Mouse (Mus musculus): Measurements from ENCODE around the gene Acsf3. TPM values are rescaled to one million over a fixed set of nuclear protein-coding genes. Genes with fewer than 3 reads are reported as not detected.

Gene Acsf3
- 5.0 TPM in 2 replicates for polyA plus RNA-seq (2011; ENCODE audit: insufficient read depth, insufficient read length, low replicate concordance, missing spikeins)

DNA sequence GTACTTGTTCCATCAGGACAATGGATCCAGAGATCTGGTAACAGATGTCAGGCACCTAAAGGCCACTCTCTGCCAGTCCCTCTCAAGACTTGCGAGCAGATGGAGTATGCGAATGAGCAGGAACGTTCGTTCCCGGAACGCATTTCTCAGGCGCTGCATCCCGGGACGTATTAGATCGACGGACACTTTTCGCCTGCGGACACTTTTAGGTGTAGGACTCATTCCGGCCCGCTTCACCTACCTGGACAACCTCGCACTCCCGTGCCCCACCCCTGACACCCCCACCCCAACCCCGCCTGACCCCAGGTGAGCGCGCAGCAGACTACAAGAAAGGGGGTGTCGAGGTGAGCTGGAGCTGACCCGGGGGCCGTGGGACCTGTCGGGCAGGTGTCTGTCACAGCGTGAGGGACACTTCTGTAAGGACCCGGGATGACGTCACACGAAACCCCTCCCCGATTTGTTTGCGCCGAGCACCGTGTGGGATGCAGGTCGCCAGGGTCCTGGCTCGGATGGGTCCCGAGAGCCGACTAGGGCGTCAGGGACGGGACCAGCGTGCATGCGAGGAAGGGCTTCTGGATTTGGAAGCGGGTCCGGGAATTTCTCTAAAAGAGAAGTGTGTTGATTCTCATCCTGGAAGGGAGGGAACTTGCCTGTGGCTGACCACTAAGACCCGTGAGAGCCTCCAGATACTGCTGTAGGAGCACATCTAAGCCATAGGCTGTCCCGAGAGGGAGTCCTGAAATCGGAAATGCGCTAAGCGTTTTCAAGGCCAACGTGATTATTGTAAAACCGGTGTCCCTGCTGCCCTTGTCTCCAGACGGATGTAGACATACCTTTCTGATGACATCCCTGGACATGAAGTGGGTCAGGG, at the start of gene Acsf3:
Gene Acsf3, plus strand, starts transcription at position 202 of the 871 bp plus-strand sequence.
- H3K4me1 ChIP-seq (ENCODE audit: control insufficient read depth, insufficient read depth, low read length): no peaks in the 10 kb centered on the region; the same call in 1 of the 2 replicates
- peak within 1 kb of the TSS; percentile 79 for H3K4me3 ChIP-seq (replicated peaks; ENCODE audit: control insufficient read depth, low read depth, low read length)
- no peak for TF ChIP-seq CTCF (IDR thresholded peaks at IDR 0.05; ENCODE audit: control insufficient read depth, insufficient read depth, low read length)
- TF ChIP-seq POLR2A (IDR thresholded peaks at IDR 0.05; ENCODE audit: borderline replicate concordance, control insufficient read depth, low read depth, low read length): no peak
- no peak within 1 kb of the TSS for H3K27ac ChIP-seq (ENCODE audit: control insufficient read depth, insufficient read depth, low read depth, low read length, poor library complexity)
- 2% methylated on average over 50 of the region's 50 CpGs for WGBS

DNA sequence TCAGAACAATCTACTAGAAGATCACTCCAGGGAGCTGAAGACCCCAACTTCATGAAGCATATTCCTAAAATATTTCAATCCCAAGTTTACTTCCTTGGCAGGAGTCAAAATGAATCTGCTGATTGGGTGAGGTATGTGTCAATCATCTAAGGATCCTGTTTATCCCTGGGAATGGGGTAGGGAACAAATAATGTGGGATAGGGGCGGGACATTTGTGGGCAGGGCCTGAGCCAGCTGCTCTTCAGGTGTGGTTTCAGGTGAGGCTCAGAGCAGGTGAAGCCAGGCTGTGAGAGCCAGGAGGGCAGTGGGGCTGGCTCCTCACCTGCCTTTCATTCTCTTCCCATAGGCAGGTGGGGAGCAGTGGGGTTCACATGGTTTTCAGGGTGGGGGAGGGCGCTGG, 48.5 kb upstream of the Acsf3 start:
- 86% methylated on average over 2 of the region's 2 CpGs for WGBS
- no peak for TF ChIP-seq POLR2A (IDR thresholded peaks at IDR 0.05; ENCODE audit: borderline replicate concordance, control insufficient read depth, low read depth, low read length)
- TF ChIP-seq CTCF (IDR thresholded peaks at IDR 0.05; ENCODE audit: control insufficient read depth, insufficient read depth, low read length): no peak
- H3K27ac ChIP-seq (ENCODE audit: control insufficient read depth, insufficient read depth, low read depth, low read length, poor library complexity): no peak overlapping the region
- no peak overlapping the region for H3K4me3 ChIP-seq (replicated peaks; ENCODE audit: control insufficient read depth, low read depth, low read length)
- H3K4me1 ChIP-seq (ENCODE audit: control insufficient read depth, insufficient read depth, low read length): peaks cover 1% of the 10 kb centered on the region

DNA sequence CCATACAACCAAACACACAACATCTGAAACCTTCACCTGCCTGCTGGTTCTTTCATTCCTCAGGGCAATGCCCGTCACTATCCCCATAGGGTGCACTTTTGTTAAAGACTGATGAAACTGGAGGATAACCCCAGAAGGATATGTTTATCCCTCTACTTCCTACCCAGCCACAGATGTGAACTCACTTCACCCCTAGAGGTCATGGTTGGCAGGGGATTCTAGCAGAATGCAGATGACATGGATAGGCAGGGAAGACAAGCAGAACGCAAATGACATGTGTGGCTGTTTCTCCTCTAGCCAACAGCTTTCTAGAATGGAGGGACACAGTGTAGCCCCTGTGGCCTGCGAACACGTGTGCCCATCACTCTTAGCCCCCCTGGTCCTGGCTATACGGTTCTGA, 47.9 kb upstream of the Acsf3 start:
- 53% methylated on average over 5 of the region's 5 CpGs for WGBS
- peaks cover 1% of the 10 kb centered on the region for H3K4me1 ChIP-seq (ENCODE audit: control insufficient read depth, insufficient read depth, low read length)
- no peak overlapping the region for H3K27ac ChIP-seq (ENCODE audit: control insufficient read depth, insufficient read depth, low read depth, low read length, poor library complexity)
- no peak overlapping the region for H3K4me3 ChIP-seq (replicated peaks; ENCODE audit: control insufficient read depth, low read depth, low read length)
- TF ChIP-seq POLR2A (IDR thresholded peaks at IDR 0.05; ENCODE audit: borderline replicate concordance, control insufficient read depth, low read depth, low read length) (no peak), CTCF (IDR thresholded peaks at IDR 0.05; ENCODE audit: control insufficient read depth, insufficient read depth, low read length) (no peak)

DNA sequence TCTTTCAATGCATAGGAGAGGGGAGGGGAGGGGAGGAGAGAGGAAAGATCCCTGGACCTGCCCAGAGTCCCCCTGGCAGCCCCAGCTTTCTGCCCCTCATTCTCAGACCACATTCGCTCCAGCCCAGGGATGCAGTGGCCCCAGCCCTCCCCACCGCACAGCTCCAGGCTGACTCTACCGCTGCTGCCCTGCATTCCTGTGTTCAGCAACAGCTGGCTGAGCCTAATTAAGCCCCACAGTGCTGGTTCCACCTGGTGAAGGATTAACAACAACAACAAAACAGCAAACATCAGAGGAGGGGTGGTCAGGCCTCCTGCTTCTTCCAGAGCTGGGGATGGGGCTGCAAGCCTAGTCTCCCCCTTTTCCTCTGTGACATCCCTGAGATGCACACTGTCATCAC, 46.7 kb upstream of the Acsf3 start:
- WGBS: 94% methylated on average over 3 of the region's 3 CpGs

DNA sequence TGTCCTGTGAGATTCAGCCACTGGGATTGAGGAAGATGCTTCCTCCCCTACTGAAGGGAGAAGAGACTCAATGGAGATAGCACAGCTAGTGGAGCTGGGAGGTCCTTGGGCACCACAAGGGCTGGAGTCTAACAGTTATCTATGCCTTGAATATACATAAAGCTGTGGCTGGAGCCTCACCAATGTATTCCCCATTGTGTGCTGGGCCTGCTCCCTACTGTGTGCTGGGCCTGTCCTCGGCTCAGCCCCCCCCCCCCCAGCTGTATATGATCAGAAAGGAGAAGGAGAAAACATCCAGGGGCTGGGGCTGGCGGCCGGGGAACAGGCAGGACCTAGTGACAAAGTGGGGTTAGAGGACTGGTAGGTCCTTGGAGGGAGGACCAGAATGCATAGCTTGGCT, 40.2 kb upstream of the Acsf3 start:
- H3K27ac ChIP-seq (ENCODE audit: control insufficient read depth, insufficient read depth, low read depth, low read length, poor library complexity): no peak overlapping the region
- H3K4me1 ChIP-seq (ENCODE audit: control insufficient read depth, insufficient read depth, low read length): peaks cover 5% of the 10 kb centered on the region
- TF ChIP-seq CTCF (IDR thresholded peaks at IDR 0.05; ENCODE audit: control insufficient read depth, insufficient read depth, low read length): no peak
- TF ChIP-seq POLR2A (IDR thresholded peaks at IDR 0.05; ENCODE audit: borderline replicate concordance, control insufficient read depth, low read depth, low read length): no peak

More for the DNA sequence above, 46.7 kb upstream of the Acsf3 start:
- TF ChIP-seq POLR2A (IDR thresholded peaks at IDR 0.05; ENCODE audit: borderline replicate concordance, control insufficient read depth, low read depth, low read length) (no peak), CTCF (IDR thresholded peaks at IDR 0.05; ENCODE audit: control insufficient read depth, insufficient read depth, low read length) (no peak)
- Histone ChIP-seq H3K4me3 (replicated peaks; ENCODE audit: control insufficient read depth, low read depth, low read length) (no peak overlapping the region), H3K27ac (ENCODE audit: control insufficient read depth, insufficient read depth, low read depth, low read length, poor library complexity) (no peak overlapping the region), H3K4me1 (ENCODE audit: control insufficient read depth, insufficient read depth, low read length) (peaks cover 1% of the 10 kb centered on the region)

DNA sequence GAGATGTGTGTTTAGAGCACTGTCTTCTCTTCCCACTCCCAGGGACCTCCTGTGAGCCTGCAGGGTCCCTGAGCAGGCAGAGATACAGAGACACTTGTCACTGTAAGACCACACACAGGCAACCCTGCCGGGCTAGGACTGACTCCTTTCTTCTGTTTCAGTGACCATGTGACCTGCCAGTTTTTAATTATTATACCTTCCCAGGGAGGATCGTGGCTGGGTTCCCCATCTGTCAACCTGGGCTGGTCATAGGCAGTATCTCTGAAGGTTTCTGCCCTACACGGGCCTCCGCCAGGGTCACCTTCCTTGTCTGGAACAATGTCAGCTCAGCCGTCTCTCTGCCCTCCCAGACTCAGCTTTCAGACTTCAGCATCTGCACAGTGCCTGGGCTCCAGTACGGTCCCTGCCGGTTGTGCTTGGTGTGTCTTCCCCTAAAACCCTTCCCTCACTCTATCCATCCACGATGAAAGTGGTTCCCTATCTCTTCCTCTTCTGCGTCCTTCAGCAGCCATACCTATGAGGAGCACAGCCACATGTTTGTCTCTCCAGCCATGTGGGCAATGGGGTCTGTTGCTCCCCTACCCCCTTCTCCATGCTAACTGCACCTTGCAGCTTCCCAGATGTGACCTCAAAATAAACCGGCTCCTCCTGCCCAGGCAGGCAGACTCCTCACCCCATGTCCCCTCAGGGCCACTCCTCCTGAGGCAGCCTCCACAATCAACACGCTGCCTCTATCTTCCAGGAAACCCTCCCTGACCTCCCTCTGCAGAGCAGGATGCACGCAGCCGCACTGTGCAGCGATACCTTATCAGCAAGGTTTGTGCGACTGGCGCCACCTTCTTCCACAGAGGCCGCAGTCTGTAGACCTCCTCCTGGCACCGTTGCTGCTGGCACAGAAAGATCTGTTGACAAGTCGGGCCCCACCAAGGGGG, 39.5 kb upstream of the Acsf3 start:
- 11% methylated on average over 19 of the region's 19 CpGs for WGBS
- Histone ChIP-seq H3K4me1 (ENCODE audit: control insufficient read depth, insufficient read depth, low read length) (peaks cover 5% of the 10 kb centered on the region), H3K27ac (ENCODE audit: control insufficient read depth, insufficient read depth, low read depth, low read length, poor library complexity) (no peak overlapping the region), H3K4me3 (replicated peaks; ENCODE audit: control insufficient read depth, low read depth, low read length) (no peak overlapping the region)
- TF ChIP-seq CTCF (IDR thresholded peaks at IDR 0.05; ENCODE audit: control insufficient read depth, insufficient read depth, low read length) (no peak), POLR2A (IDR thresholded peaks at IDR 0.05; ENCODE audit: borderline replicate concordance, control insufficient read depth, low read depth, low read length) (no peak)

More for the DNA sequence above, 40.2 kb upstream of the Acsf3 start:
- 62% methylated on average over 3 of the region's 3 CpGs for WGBS
- no peak overlapping the region for H3K4me3 ChIP-seq (replicated peaks; ENCODE audit: control insufficient read depth, low read depth, low read length)

DNA sequence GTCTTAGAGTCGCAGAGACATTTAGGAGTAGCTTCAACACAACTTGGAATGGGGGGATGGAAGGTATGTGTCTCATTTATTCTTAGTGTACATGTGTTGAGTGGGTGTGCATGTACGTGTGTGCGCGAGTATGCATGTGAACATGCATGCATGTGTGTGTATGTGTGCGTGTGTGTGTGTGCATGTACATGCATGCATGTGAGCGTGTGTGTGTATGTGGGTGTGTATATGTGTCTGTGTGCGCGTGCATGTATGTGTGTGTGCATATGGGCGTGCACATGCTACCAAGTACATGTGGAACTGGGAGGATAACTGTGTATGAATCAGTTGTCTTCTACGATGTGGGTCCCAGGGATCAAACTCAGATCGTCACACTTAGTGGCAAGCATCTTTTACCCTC, 38.7 kb upstream of the Acsf3 start:
- H3K27ac ChIP-seq (ENCODE audit: control insufficient read depth, insufficient read depth, low read depth, low read length, poor library complexity): no peak overlapping the region
- TF ChIP-seq CTCF (IDR thresholded peaks at IDR 0.05; ENCODE audit: control insufficient read depth, insufficient read depth, low read length) (no peak), POLR2A (IDR thresholded peaks at IDR 0.05; ENCODE audit: borderline replicate concordance, control insufficient read depth, low read depth, low read length) (no peak)
- H3K4me1 ChIP-seq (ENCODE audit: control insufficient read depth, insufficient read depth, low read length): peaks cover 5% of the 10 kb centered on the region
- WGBS: 80% methylated on average over 11 of the region's 11 CpGs
- H3K4me3 ChIP-seq (replicated peaks; ENCODE audit: control insufficient read depth, low read depth, low read length): no peak overlapping the region

DNA sequence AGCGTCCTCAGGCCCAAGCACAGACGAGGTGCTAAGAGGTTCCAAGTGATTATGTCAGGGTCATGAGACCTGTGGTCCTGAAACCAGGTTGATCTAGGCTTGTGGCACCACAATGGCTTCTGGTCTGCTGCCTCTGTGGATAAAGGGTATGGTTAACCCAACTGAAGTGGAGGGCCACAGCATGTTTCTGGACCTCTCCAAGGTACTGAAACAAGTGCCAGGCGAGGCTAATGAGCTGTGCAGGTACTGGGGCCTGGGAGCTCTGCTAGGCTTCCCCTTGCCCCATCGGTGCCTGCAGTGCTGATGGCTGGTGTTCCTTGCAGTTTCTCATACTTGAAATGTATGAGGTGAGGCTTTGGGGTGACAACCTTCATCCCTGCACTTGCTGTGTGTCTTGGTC, 38.2 kb upstream of the Acsf3 start:
- WGBS: 68% methylated on average over 4 of the region's 4 CpGs

More for the DNA sequence above, 38.2 kb upstream of the Acsf3 start:
- Histone ChIP-seq H3K4me1 (ENCODE audit: control insufficient read depth, insufficient read depth, low read length) (peaks cover 5% of the 10 kb centered on the region), H3K4me3 (replicated peaks; ENCODE audit: control insufficient read depth, low read depth, low read length) (no peak overlapping the region), H3K27ac (ENCODE audit: control insufficient read depth, insufficient read depth, low read depth, low read length, poor library complexity) (no peak overlapping the region)
- TF ChIP-seq CTCF (IDR thresholded peaks at IDR 0.05; ENCODE audit: control insufficient read depth, insufficient read depth, low read length) (no peak), POLR2A (IDR thresholded peaks at IDR 0.05; ENCODE audit: borderline replicate concordance, control insufficient read depth, low read depth, low read length) (no peak)

All from bone marrow, adult 2 months (tissue).